Mouse (Mus musculus) urinary bladder, postnatal 10 days (tissue): ENCODE measurements around the gene Cct7.
"Not testable (repeated sequence)": the region's sequence is repeated elsewhere in the genome, so short reads cannot be mapped to it uniquely, and the experiment has no call there.

Source experiments
- DNase-seq: peaks from one replicate; pipeline ENCODE4 v3.0.0; 2022; ENCODE audit warnings: low spot score

Cct7 gene

GRCm38 (mm10) chr6:85450697-85451663, at the start of gene Cct7:
Gene Cct7, plus strand, starts transcription at chr6:85451514.
- DNase-seq, result peak; percentile 98

- no peak for DNase-seq
Measured at GRCm38 (mm10) chr6:85402613-85403012, 48.7 kb upstream of the Cct7 start.

GRCm38 (mm10) chr6:85403039-85403438, 48.3 kb upstream of the Cct7 start:
- DNase-seq, result no peak

GRCm38 (mm10) chr6:85409003-85409402, 42.3 kb upstream of the Cct7 start:
- DNase-seq, result no peak

GRCm38 (mm10) chr6:85410771-85411273, 40.5 kb upstream of the Cct7 start:
- DNase-seq, result no peak

GRCm38 (mm10) chr6:85415829-85416228, 35.5 kb upstream of the Cct7 start:
- DNase-seq, result no peak

GRCm38 (mm10) chr6:85419150-85419549, 32.2 kb upstream of the Cct7 start:
- no peak for DNase-seq

- no peak for DNase-seq
Measured at GRCm38 (mm10) chr6:85423836-85424379, 27.4 kb upstream of the Cct7 start, which contains the start of gene Noto. Gene Noto, plus strand, starts transcription at chr6:85423886.

GRCm38 (mm10) chr6:85431274-85431841, 20.0 kb upstream of the Cct7 start:
- DNase-seq, result no peak

GRCm38 (mm10) chr6:85431842-85432431, 19.4 kb upstream of the Cct7 start, which contains the start of gene Smyd5:
Gene Smyd5, plus strand, starts transcription at chr6:85431989.
- DNase-seq, result peak; percentile 51

GRCm38 (mm10) chr6:85433865-85434264, 17.4 kb upstream of the Cct7 start:
- no peak for DNase-seq

- no peak for DNase-seq
Measured at GRCm38 (mm10) chr6:85436204-85436603, 15.1 kb upstream of the Cct7 start.

GRCm38 (mm10) chr6:85436631-85437030, 14.7 kb upstream of the Cct7 start:
- DNase-seq, result no peak

- no peak for DNase-seq
Measured at GRCm38 (mm10) chr6:85441142-85441541, 10.2 kb upstream of the Cct7 start.

GRCm38 (mm10) chr6:85443488-85444233, 7.7 kb upstream of the Cct7 start:
- DNase-seq, result no peak

GRCm38 (mm10) chr6:85444266-85444965, 6.9 kb upstream of the Cct7 start:
- DNase-seq, result no peak

- DNase-seq, result no peak
Measured at GRCm38 (mm10) chr6:85445286-85445685, 6.0 kb upstream of the Cct7 start.

- no peak for DNase-seq
Measured at GRCm38 (mm10) chr6:85447351-85447750, 4.0 kb upstream of the Cct7 start.

- DNase-seq, result not testable (repeated sequence)
Measured at GRCm38 (mm10) chr6:85450140-85450539, 1.2 kb upstream of the Cct7 start.

GRCm38 (mm10) chr6:85451664-85452410, 523 bp downstream of the Cct7 start, which contains the start of gene Pradc1:
Gene Pradc1, minus strand, starts transcription at chr6:85451970.
- DNase-seq, result peak; percentile 95
